Mouse (Mus musculus) liver, adult 2 months (tissue): Measurements from ENCODE around the gene Fbh1. TPM values are rescaled to one million over a fixed set of nuclear protein-coding genes. Genes with fewer than 3 reads are reported as not detected.

Experiments used
- DNase-seq: peaks from one replicate; pipeline ENCODE4 v3.0.0-alpha.2; 2011; ENCODE audit warnings: low read depth, low spot score; ENCODE audit errors: extremely low read depth
- H3K27ac ChIP-seq: fragments of 200-500 bp; replicated peaks from 2 replicates; pipeline ENCODE4 v1.5.1; 2012; ENCODE audit warnings: low read depth, mild to moderate bottlenecking, control low read depth, inconsistent platforms, low read length; ENCODE audit not compliant: insufficient read depth
- H3K27me3 ChIP-seq: fragments of 200-500 bp; 2 replicates; pipeline ENCODE4 v1.6.1; 2012; ENCODE audit warnings: mild to moderate bottlenecking, moderate library complexity, low read length, inconsistent platforms; ENCODE audit not compliant: control insufficient read depth, insufficient read depth
- H3K36me3 ChIP-seq: fragments of 200-500 bp; 2 replicates; pipeline ENCODE4 v1.6.1; 2012; ENCODE audit warnings: low read length, inconsistent platforms; ENCODE audit not compliant: control insufficient read depth, insufficient read depth
- H3K4me1 ChIP-seq: fragments of 200-500 bp; 2 replicates; pipeline ENCODE4 v1.6.1; 2011; ENCODE audit warnings: low read length; ENCODE audit not compliant: control insufficient read depth, insufficient read depth
- H3K4me3 ChIP-seq: fragments of 200-500 bp; 2 replicates; pipeline ENCODE4 v1.5.1; 2011; ENCODE audit warnings: low read depth, mild to moderate bottlenecking, control low read depth, low read length, moderate library complexity; ENCODE audit not compliant: insufficient read depth
- H3K79me2 ChIP-seq: fragments of 200-500 bp; 2 replicates; pipeline ENCODE4 v1.6.1; 2012; ENCODE audit warnings: inconsistent platforms, mild to moderate bottlenecking, low read length, moderate library complexity; ENCODE audit not compliant: control insufficient read depth, insufficient read depth
- H3K9ac ChIP-seq: fragments of 200-500 bp; 2 replicates; pipeline ENCODE4 v1.6.1; 2012; ENCODE audit warnings: low read depth, mild to moderate bottlenecking, control low read depth, inconsistent platforms, low read length
- CTCF ChIP-seq: fragments of 200-500 bp; IDR thresholded peaks from 2 replicates; pipeline ENCODE4 v1.5.1; 2011; ENCODE audit warnings: low read depth, low read length, control low read depth
- POLR2A ChIP-seq: fragments of 200-500 bp; IDR thresholded peaks from 2 replicates; pipeline ENCODE4 v1.6.1; 2011; ENCODE audit warnings: low read length, control low read depth; ENCODE audit not compliant: insufficient read depth; ENCODE audit errors: extremely low read depth
- WGBS: fragments of 180-500 bp; shearing (Covaris S2); methylation state at CpG from one replicate; pipeline ENCODE4 v1.1.7; 2018; 5-methylcytosine and 5-hydroxymethylcytosine counted together
- polyA plus RNA-seq: library from polyadenylated mRNA; depleted of rRNA; stranded (reverse); fragments of >200 nt; gene quantifications from 2 replicates; pipeline ENCODE4 v1.2.3, GENCODE M21; 2012
- total RNA-seq: library from RNA; depleted of rRNA; stranded (reverse); fragments of >200 nt; gene quantifications from 2 replicates; pipeline ENCODE4 v1.2.3, GENCODE M21; 2014

The Fbh1 gene
- total and polyA plus RNA-seq, 2 experiments = 20.4 to 40.0 TPM

DNA sequence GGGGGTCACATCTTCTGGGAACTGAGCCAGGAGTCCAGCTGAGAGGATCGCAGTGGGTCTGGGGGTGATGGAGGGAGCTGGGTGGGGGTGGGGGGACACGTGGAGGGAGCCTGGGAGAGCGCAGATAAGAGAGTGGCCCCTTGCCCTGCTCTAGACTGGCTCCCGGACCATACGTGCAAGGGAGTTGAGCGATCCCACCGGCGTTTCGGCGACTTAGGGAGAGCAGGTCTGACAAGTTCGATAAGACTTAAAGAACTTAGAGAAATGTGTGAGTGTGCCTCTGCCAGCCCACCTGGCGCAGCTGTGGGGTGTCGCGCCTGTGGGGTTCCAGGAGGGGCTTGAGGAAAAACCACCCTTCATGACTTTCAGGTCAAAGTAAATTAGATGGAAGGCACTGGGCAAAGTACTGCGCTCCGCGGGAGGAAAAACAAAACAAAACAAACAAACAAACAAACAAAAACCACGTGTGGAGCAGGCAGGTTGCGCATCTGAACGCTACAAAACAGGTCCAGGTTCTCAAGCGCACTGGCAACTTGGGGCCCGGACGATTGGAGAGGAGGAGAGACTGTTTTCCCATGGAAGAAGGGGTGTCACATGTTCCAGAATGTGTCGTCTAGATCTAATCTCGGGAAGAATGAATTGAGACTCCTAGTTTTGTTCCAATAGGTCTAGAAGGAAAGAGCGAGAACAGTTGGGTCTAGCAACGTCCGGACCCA is 71.2 kb downstream of the Fbh1 start:
- Histone ChIP-seq H3K27ac (peak overlapping the region; percentile 90), H3K4me3 (peak overlapping the region; percentile 84), H3K36me3 (peaks cover 10% of the 10 kb centered on the region; the same call in 1 of the 2 replicates), H3K9ac (peak overlapping the region; percentile 94), H3K4me1 (peaks cover 24% of the 10 kb centered on the region), H3K27me3 (no peaks in the 10 kb centered on the region), H3K79me2 (peaks cover 24% of the 10 kb centered on the region)
- TF ChIP-seq CTCF (no peak), POLR2A (0 out of 2 replicates have a peak, but pooled peaks have one; percentile 5)
- WGBS = 1% methylated on average over 28 of the region's 28 CpGs
- DNase-seq = peak; percentile 77

DNA sequence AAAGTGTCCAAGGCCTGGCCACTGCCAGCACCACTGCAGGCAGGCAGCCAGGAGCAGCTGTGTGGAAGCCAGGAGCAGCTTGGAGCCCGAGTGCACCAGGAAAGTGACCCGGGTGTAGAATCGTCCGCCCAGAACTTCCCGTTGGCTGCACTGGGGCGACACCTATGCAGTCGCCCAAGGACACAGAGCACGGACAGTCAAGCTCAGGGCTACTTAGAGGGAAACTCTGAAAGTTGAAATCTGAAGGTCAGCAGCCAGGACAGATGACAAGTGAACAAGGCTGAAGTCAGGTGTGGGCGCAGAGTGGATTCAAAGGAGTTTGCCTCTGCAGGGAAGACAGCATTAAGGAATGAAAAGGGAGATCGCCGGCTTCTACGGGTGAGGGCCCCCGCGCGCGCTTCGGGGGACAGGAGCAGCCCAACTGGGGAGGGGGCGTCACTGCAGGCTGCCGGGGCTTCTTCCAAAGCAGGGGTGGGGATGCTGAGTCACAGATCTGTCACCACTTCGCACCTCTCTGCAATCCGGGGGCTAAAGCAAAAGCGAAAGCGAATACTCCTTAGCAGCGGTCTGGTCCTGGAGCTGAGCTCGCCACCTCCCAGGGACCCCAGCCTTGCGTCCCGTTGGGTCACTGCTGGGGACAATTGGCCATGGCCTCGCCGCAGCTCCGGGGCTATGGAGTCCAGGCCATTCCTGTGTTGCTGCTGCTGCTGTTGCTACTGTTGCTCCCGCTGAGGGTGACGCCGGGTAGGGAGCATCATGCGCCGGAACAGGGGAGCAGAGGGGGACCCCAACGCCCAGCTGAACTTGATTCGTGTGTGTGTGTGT is 72.0 kb downstream of the Fbh1 start, which contains the start of gene Il15ra:
TSS of gene Il15ra (plus strand) at position 90 of the 825 bp plus-strand sequence.
- Histone ChIP-seq H3K79me2 (peaks cover 24% of the 10 kb centered on the region), H3K27me3 (no peaks in the 10 kb centered on the region), H3K27ac (peak within 1 kb of the TSS; percentile 90), H3K36me3 (peaks cover 10% of the 10 kb centered on the region; the same call in 1 of the 2 replicates), H3K4me3 (peak within 1 kb of the TSS; percentile 84), H3K4me1 (peaks cover 24% of the 10 kb centered on the region), H3K9ac (peak within 1 kb of the TSS; percentile 94)
- WGBS = 1% methylated on average over 37 of the region's 37 CpGs
- peak; percentile 93 for DNase-seq
- TF ChIP-seq CTCF = no peak
- TF ChIP-seq POLR2A = peak; percentile 50; the same call in 1 of the 2 replicates

- TF ChIP-seq CTCF = no peak
- no peak for TF ChIP-seq POLR2A
- Histone ChIP-seq H3K36me3 (no peaks in the 10 kb centered on the region), H3K9ac (no peak overlapping the region), H3K27me3 (no peaks in the 10 kb centered on the region), H3K4me3 (no peak overlapping the region), H3K27ac (peak overlapping the region; percentile 55), H3K79me2 (peaks cover 5% of the 10 kb centered on the region; the same call in 1 of the 2 replicates), H3K4me1 (peaks cover 23% of the 10 kb centered on the region)
- WGBS = 91% methylated on average over 2 of the region's 2 CpGs
- no peak for DNase-seq
Observed at GRCm38 (mm10) chr2:11699905-11700304, 77.5 kb downstream of the Fbh1 start.

DNA sequence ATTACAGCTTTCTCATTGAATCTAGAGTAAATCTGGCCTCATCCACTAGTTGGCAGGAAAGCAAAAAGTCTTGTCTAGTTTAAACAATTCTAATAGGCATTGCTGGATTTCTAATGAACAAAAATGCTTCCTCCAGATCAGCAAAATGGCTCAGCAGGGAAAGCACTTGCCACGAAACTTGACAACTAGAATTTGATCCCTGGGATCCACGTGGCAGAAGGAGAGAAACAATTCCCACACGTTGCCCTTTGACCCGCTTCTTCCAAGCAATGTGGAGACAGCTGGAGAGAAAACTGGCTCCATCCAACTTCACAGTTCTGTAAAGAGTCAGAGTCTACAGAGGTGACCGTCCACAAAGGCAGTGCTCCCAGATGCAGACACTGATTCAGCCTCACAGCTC is 78.4 kb downstream of the Fbh1 start:
- Histone ChIP-seq H3K9ac (no peak overlapping the region), H3K27me3 (no peaks in the 10 kb centered on the region), H3K27ac (no peak overlapping the region), H3K79me2 (peaks cover 5% of the 10 kb centered on the region; the same call in 1 of the 2 replicates), H3K4me1 (peaks cover 24% of the 10 kb centered on the region), H3K4me3 (no peak overlapping the region), H3K36me3 (no peaks in the 10 kb centered on the region)
- WGBS = 12% methylated on average over 5 of the region's 5 CpGs
- TF ChIP-seq CTCF (no peak), POLR2A (no peak)
- peak; percentile 94 for DNase-seq

DNA sequence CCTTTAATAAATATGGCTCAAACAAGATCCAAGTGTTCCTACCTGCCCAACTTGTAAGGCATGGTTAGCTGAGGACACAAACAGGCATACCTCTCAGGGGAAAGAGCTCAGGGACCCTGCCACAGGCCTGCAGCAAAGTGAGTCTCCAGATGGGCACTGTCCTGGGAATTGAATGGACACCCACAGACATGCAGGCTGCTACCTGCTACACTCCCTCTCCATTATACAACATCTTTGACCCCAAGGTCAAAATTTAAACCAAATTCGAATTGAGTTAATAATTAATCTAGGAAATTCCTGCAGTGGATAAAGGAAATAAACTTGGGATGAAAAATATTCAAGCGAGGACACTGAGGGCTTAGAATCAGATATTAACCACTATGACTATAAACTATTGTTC is 81.5 kb downstream of the Fbh1 start:
- peak; percentile 87 for DNase-seq
- Histone ChIP-seq H3K27ac (peak overlapping the region; percentile 99), H3K9ac (peak overlapping the region; percentile 88), H3K79me2 (peaks cover 5% of the 10 kb centered on the region; the same call in 1 of the 2 replicates), H3K27me3 (no peaks in the 10 kb centered on the region), H3K36me3 (no peaks in the 10 kb centered on the region), H3K4me1 (peaks cover 32% of the 10 kb centered on the region), H3K4me3 (peak overlapping the region; percentile 43)
- WGBS = 17% methylated on average over 2 of the region's 2 CpGs
- peak; percentile 43; the same call in 1 of the 2 replicates for TF ChIP-seq POLR2A
- no peak for TF ChIP-seq CTCF
